Mouse (Mus musculus): ENCODE data around the gene Megf8.
"Not testable (repeated sequence)": the region's sequence is repeated elsewhere in the genome, so short reads cannot be mapped to it uniquely, and the experiment has no call there.

Gene Megf8

GRCm38 (mm10) chr7:25297454-25298325, 19.3 kb upstream of the Megf8 start, which contains the start of gene Pafah1b3:
TSS of gene Pafah1b3 (minus strand) at chr7:25297986.
- DNase-seq = peak; percentile 80

GRCm38 (mm10) chr7:25301063-25301462, 15.9 kb upstream of the Megf8 start, which contains the start of gene Prr19:
TSS of gene Prr19 (plus strand) at chr7:25301411.
- no peak for DNase-seq

- DNase-seq = no peak
These were observed 13.8 kb upstream of the Megf8 start for GRCm38 (mm10) chr7:25303003-25303684.

GRCm38 (mm10) chr7:25303685-25304006, 13.3 kb upstream of the Megf8 start:
- no peak for DNase-seq

- DNase-seq = no peak
These were observed 11.5 kb upstream of the Megf8 start for GRCm38 (mm10) chr7:25305481-25305880.

- DNase-seq = peak; percentile 61
These were observed 10.9 kb upstream of the Megf8 start, which contains the start of gene Tmem145 for GRCm38 (mm10) chr7:25305956-25306613. TSS of gene Tmem145 (plus strand) at chr7:25306106.

- DNase-seq = no peak
These were observed 10.4 kb upstream of the Megf8 start for GRCm38 (mm10) chr7:25306614-25306996.

- DNase-seq = no peak
These were observed 8.2 kb upstream of the Megf8 start for GRCm38 (mm10) chr7:25308702-25309318.

- no peak for DNase-seq
These were observed 7.5 kb upstream of the Megf8 start for GRCm38 (mm10) chr7:25309425-25309824.

GRCm38 (mm10) chr7:25311193-25311592, 5.8 kb upstream of the Megf8 start:
- DNase-seq = no peak

- DNase-seq = no peak
These were observed 3.6 kb upstream of the Megf8 start for GRCm38 (mm10) chr7:25313325-25313724.

- no peak for DNase-seq
These were observed 2.2 kb upstream of the Megf8 start for GRCm38 (mm10) chr7:25314606-25315305.

GRCm38 (mm10) chr7:25315306-25316041, 1.5 kb upstream of the Megf8 start:
- no peak for DNase-seq

GRCm38 (mm10) chr7:25317446-25317999, 559 bp downstream of the Megf8 start:
- no peak for DNase-seq

- no peak for DNase-seq
These were observed 5.1 kb downstream of the Megf8 start for GRCm38 (mm10) chr7:25322058-25322484.

GRCm38 (mm10) chr7:25323219-25323618, 6.3 kb downstream of the Megf8 start:
- no peak for DNase-seq

GRCm38 (mm10) chr7:25325431-25325830, 8.5 kb downstream of the Megf8 start:
- DNase-seq = not testable (repeated sequence)

- DNase-seq = no peak
These were observed 9.3 kb downstream of the Megf8 start for GRCm38 (mm10) chr7:25326233-25326632.

- no peak for DNase-seq
These were observed 16.8 kb downstream of the Megf8 start for GRCm38 (mm10) chr7:25333596-25334307.

GRCm38 (mm10) chr7:25334472-25334871, 17.5 kb downstream of the Megf8 start:
- DNase-seq = no peak

GRCm38 (mm10) chr7:25339329-25339728, 22.4 kb downstream of the Megf8 start:
- no peak for DNase-seq

Measured in right cerebral cortex, postnatal 25 days (tissue).